Mouse (Mus musculus) frontal cortex, adult (tissue): ENCODE data around the gene Gm128.

Source experiments
- ATAC-seq: cut with Nextera tagmentation; 2 replicates; pipeline ENCODE4 v1.9.2; 2017; ENCODE audit warnings: mild to moderate bottlenecking, moderate library complexity, mixed read lengths; ENCODE audit not compliant: low TSS enrichment

Gm128 gene

DNA sequence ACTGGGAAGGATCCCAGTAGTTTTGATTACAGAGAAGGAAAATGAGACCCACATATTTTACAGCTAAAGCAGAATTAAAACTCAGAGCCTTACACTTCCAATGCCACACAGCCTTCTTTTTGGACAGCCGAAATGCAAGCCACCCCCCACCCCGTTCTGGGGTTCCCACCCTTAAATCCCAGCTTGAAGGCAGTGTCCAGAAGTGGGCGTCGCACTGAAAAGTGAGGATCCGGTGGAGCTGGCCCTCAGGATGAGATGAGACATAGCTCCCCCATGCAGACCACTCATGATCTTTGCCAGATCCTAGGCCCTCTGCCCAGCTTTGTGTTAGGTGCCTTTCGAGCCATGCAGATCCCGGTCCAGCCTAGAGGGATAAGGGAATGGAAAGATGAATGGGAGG is at the start of gene Gm128:
Gene Gm128, minus strand, starts transcription at position 101 of the 400 bp plus-strand sequence.
- ATAC-seq: no peak

DNA sequence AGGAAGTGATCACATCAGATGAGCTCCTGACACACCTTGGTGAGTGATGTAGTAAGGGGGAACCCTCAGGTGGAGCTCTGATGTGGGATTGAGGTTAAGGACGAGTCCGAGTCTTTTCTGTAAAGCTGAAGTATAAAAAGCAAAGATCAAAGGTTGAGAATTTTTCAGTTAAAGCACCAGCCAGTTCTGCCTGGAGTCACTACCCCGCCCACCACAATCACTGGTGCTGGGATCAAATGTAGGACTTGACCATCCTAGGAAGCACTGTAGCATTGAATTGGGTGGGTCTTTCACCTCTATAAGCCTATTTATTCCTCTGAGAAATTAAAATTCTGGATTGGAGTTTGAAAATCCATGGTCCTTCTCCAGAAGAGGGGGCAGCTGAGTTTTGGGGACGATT is 49.6 kb upstream of the Gm128 start:
- no peak for ATAC-seq

DNA sequence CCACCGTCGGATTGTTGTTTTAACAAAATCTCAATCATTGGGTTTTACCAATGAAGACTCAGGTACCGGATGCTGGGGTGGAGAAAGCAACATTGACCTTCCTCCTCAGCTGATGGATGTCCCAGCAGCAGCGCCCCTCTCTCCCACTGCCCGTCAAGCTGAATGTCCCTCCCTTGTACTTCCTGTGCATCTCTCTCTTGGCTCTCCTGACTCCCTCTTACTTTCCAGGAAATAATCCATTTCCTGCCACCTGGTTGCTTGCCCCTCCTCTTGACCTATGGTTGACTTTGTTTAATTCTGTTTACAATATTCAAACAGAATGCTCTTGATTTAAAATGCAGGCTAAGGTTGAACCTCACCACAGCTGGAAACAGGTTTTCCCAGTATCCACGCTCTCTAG is 48.8 kb upstream of the Gm128 start:
- ATAC-seq: no peak

DNA sequence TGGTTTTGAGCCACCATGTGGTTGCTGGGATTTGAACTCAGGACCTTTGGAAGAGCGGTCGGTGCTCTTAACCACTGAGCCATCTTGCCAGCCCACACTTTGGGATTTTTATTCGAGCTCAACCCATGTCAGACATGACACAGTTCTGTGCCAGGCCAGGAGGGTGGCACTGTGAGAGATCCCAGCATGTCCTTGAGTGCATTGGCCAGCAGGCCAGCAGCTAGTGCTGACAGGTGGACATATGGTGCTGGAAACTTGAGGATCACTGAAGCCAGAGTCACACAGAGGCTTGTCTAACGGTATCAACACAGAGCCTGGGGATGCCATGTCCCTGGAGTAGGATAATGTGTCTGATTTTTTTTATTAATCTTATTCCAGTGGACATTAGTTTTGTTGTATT is 48.0 kb upstream of the Gm128 start:
- no peak for ATAC-seq

DNA sequence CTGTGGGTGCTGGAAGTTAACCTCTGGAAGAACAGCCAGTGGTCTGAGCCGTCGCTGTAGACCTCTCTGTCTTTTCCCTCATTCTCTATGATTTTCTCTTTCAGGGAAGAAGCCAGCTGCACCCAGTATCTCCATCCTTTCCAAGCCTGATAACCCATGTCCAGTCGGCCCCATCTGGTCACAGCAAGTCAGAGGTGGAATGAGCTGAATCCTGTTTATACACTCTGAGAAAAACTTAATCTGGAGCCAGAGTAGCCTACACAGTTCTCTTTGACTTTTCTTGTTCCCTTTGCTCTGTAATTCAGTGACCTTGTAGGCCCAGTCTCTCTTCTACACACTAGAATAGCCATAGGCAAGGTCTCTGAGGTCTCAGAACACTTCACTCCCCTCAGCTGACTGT is 46.1 kb upstream of the Gm128 start:
- ATAC-seq: no peak

DNA sequence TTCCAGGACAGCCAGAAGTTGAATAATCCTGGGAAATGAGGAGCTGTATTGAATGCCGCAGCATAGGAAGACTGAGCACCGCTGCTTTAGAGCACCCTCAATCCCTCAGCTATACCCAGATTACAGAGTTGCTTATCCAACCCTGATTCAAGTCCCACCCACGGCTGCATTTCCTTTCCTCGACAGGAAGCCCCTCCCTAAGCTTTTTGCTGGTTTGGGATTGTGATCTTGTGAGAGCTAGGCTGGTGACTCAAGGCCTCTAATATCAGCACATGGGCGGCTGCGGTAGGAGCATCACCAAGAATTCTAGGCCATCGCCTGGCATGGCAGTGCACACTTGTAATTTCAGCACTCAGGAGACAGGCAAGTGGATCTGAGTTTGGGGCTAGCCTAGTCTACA is 45.1 kb upstream of the Gm128 start:
- no peak for ATAC-seq

DNA sequence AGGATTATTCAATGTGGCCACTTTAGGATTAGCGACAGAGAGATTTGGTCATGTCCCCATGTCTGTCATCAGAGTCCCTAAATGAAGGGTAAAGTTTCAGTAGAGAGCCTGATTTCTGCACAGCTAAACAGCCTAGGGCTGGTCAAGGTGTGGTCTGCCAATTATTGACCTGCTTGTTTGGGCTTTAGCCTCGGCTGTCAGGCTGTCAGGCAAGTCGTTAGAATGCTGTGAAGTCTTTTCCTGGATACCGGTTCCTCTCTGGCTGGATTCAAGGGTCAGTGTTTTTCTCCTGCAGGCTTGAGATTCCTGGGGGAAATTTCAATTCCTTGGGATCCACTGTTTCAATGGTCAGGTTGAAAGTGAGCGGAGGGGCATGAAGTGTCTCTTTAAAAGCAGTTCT is 44.6 kb upstream of the Gm128 start:
- no peak for ATAC-seq

DNA sequence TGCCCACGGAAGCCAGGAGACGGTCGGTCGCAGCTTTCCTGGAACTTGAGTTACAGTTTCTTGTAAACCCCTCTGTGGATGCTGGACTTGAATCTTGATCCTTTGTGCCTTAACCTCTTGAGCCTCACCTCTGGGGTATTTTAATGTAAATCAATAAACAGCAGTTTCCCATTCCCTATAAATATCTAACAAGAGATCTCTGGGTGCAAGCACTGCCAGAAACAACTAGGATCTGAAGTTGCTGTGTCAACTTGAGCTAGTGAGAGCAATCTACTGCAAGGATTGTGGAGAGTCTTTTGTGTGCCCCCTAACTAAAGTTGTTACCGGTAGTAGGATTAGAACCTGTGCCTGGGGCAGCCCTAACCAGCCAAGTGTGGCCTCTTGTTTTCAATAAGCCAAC is 44.0 kb upstream of the Gm128 start:
- no peak for ATAC-seq

DNA sequence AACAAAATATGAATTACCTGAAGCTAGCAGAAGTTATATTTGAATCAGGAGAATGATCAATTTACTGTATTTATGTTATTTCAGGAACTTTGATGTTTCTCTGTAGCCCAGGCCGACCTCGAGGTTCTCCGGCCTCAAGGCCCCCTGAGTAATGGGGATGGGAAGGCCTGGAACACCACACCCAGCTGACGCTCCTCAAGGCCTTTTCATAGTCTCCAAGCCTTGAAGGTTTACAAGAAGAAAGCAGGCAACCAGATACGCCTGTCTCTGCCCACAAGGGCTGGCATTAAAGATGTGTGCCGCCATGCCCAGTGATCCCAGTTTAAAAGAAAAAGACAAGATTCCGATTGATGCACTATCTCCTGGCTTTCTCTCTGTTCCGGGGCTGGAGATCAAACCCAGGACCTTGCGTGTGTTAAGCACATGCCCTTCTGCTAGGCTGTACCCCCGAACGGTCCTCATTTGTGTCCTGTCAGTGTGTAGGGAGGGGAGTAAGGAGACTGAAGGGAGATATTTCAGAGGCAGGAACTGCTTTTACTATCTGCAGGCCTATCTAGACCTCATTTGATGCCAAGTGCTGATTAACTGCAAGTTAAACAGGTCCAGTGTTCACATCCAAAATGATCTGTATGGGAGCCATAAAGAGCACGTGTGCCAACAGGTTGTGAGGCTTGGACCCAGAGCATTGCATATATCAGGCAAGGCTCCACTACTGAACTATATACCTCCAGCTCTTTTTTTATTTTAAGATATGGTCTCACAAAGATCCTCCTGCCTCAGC is 43.3 kb upstream of the Gm128 start:
- no peak for ATAC-seq

DNA sequence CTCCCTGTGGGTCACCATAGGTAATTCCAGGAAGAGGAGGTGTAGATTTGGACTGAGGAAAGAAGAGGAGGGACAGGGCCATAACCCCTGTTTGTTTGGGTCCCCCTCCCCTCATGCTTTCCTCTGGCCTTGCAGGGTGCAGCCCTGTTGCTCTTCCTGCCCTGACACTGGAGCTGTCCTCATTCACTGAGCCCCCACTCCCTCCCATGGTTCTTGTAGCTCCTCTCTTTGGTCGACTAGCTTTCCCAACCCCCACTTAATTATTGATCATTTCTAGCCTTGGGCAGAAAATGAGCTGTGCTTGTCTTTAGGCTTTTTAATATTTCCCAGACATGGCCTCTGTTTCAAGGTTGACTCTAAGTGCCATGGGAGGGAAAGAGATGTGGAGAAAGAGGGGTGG is 42.7 kb upstream of the Gm128 start:
- no peak for ATAC-seq

DNA sequence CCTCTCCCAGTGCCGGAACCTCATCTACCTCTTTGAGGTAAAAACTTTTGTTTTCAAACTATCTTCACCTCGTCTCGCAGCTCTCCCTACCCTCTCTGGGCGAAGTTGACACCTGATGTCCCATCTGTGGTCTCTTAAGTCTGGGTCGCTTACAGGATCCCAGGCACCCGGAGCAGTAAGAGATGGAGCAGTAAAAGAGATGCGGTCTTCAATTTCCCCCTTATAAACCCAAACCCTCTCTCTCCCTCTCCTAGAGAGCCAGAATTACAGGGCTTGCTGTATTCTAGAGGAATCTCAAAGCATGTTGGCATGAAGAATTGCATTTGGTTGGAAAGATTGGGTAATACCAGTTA is 42.2 kb upstream of the Gm128 start:
- ATAC-seq: no peak

DNA sequence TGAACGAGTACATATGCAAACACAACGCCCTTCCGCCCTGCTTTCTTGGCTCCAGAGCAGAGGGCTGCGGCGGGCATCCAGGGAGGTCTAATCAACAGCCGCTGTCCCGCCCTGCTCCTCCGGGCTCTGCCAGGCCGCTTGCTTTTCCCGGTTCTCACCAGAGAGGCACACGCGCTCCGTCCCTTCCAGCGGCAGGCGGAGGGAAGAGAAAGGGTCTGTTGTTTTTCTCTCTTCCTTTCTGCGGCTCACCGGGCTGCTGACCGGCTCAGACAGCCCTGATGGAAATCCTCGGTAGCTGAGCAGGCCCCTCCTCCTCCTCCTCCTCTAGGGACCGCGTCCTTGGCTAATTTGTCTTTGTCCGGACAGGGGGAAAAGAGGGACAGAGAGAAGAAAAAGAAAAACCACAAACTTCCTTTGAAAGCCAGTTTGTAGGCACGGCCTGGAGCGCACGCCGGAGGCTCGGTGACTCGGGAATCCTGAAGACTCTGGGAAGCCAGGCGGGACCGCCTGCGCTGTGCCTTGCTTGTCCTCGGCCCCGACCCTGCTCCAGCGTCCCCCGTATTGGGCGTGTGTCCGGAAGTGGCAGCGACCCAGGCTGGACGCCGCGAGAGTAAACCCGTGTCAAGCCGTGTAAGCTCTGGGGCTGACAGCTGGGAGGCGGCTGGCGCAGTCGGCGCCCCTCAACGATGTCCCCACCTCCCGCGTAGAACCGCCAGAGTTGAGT is 41.6 kb upstream of the Gm128 start:
- peak; percentile 70 for ATAC-seq

DNA sequence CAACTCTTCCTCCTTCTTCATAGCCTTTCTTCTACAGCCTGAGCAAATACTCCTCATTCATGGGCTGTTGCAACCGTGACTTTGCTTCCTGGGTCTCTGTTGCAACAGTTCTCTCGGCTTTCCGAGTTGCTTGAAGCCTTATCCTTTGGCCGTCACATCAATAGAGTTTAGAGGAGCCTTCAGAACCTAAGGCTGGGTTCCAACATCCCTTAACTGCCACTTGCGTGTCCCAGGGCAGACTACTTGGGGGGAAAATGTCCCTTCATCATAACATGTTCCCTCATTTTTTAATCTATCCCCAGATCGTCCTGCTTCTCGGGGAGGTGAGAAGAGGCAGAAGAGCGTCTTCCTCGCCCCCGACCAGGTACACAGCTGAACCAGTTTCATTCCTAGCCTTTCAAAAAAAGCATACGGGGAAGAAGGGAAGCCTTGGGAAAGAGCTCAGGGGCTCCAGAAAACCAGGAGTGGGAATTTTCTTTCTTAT is 41.0 kb upstream of the Gm128 start:
- peak; percentile 4; the same call in 1 of the 2 replicates for ATAC-seq

DNA sequence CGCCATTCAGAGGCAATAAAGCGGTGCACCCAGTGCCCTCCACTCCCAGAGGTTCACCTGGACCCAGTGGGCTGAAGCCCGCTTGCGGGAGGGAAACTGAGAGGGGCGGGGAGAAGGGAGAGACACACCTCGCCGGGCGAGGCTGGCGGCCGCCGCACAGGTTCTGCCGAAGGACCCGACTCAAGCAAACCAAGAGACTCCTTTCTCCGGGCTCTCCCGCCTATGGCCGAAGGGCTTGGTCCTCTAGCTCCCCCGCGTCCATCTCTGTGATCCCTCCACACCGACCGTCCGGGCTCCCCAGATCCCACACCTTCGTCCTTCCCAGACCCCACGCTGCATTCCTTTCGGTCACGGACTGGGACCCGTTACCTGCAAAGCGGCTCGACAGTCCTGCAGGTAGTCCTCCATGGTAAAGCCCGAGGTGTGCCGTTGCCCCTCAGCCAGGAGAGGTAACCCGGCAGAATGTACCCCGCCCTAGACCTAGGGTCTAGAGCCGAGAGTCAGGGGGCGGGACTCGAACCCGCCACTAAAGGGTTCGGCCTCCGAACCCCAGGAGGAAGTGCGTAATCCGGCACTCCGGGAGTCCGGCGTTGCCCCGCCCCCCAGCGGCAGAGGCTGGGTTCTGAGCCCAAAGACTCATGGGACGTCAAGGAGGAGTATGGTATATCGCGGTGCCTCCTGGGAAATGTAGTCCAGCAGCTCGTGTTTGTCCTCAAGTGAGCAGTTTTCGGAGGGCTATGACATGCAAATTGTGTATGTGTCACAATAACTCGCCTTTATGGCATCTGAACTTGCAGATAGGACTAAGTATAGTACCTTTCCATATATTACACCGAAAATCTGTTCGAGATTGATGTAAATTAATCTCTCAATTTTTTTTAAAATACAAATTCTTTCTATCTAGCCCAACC is 40.1 kb upstream of the Gm128 start, which contains the start of the genes Mindy1 and Prune1:
Gene Mindy1, plus strand, starts transcription at position 130 of the 911 bp plus-strand sequence.
Gene Prune1, minus strand, starts transcription at position 861 of the 911 bp plus-strand sequence.
- peak; percentile 87 for ATAC-seq

DNA sequence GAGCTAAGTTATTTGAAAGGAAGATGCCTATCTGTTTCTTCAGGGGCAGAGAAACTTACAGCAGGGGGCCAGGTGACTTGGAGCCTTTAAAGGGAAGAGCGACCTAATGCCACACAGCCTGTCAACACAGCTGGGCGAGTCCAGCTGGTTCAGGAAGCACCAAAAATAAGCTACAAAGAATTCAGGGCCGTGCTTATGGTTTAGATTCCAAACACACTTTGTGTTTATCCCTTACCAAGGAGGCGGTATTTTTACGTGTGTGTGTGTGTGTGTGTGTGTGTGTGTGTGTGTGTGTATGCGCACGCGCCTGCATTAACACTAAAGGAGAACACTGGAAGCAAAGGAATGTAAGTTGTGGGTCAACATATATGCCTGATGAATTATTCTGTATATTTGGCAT is 39.3 kb upstream of the Gm128 start:
- no peak for ATAC-seq

DNA sequence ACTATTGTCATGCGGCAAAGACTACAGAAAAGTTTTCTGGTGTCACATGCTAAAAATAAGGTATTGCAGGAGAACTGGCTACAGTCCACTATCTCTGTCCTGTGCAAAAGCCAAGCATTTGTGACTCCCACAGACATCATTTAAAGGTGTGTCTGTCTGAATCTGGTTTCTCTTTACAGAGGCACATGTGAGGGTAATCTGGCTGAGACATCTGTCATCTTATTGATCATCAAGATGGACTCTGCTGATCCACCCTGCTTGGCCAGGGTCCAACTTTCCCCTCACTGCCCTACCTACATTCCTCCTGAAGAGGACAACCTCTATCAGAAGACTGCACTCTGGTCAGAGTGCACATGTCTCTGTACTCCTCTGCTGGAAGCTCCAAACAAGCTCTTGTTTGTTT is 35.8 kb upstream of the Gm128 start:
- no peak for ATAC-seq

DNA sequence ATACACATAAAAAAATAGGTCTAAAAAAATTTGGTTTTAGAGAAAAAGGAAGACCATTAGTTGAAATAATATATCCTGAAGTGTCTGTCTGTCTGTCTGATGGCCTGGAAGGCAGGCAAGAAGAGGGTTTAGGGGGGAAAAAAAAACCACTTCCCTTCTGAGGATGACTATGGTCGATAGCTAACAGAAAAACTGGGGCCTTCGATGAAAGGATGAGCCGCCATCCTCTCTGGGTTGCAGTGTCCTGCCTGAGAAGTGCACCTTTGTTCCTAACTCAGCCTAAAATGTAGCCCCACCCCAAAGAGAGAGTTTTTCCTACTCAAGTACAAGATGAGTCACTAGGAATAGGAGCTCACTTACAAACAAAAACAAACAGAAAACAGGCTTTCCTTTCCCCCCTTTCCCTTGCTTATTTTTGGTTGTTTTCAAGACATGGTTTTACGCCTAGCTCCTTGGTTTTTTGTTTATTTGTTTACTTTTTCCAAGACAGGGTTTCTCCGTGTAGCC is 35.1 kb upstream of the Gm128 start:
- no peak for ATAC-seq

DNA sequence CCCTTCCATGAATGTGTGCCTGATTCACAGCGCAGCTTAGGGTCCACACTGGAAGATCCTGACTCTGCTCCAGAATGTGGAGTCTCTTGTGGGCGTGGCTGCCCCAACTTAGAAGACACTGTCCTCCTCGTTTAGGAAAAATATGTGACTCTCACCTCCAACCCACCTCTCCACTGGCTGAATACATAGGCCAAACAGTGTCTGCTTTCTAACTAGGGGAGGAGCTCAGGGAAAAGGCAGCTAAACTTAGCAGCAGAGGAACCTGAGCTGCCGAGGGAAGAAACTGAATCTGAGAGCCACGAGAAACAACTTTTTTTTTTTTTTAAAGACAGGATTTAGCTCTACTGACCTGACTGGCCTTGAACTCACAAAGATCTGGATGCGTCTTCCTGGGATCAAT is 33.8 kb upstream of the Gm128 start:
- no peak for ATAC-seq

DNA sequence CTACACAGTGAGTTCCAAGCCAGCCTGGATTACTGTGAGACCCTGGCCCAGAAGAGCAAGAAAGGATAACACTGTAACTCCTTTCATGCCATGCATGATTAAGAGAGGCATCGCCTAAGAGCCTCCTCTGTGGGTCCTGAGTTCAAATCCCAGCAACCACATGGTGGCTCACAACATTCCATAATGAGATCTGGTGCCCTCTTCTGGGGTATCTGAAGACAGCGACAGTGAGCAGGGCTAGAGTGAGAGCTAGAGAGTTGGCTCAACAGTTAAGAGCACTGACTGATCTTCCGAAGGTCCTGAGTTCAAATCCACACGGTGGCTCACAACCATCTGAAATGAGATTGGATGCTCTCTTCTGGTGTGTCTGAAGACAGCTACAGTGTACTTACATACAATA is 33.1 kb upstream of the Gm128 start:
- ATAC-seq: no peak

DNA sequence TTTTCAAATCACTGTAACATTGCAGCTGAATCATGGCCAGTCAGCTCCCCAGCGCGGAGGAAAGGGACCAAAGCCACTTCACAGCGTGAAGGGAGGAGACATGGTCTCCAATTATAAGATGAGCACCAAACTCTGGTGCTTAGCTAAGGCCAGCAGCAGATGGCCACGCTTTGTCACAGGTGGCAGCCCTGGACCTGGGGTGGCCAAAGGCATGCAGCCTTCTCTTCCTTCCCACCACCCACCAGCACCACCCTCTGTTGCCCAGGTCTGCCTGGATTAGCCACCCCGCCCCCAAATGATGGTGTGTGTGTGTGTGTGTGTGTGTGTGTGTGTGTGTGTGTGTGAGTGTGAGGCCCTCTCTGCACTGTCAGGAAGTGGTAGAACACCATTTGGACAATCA is 32.1 kb upstream of the Gm128 start:
- no peak for ATAC-seq

DNA sequence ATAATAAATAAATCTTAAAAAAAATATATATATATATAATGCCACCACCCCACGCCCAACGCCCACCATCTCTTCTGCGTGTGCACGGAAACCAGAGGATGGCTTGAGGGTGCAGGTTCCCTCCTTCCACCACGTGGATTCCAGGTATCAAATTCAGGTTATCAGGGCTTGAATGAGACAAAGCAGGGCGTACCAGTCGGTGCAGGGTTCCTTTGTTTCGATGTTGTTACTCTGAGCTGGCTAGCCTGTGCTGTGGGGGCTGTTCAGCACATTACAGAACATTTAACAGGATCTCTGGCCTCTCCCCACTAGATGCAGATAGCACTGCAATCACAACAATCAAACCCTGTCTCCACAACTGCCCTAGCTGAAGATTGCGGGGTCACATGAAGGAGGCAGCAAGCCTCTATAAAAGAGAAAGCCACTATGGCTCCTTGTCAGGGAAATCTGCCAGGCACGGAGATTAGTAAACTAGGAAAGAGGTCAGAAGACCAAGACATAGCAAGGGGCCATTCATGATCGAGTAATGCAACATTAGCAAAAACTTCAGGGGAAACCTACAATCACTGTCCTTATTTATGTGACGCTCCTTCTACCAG is 29.5 kb upstream of the Gm128 start:
- no peak for ATAC-seq

DNA sequence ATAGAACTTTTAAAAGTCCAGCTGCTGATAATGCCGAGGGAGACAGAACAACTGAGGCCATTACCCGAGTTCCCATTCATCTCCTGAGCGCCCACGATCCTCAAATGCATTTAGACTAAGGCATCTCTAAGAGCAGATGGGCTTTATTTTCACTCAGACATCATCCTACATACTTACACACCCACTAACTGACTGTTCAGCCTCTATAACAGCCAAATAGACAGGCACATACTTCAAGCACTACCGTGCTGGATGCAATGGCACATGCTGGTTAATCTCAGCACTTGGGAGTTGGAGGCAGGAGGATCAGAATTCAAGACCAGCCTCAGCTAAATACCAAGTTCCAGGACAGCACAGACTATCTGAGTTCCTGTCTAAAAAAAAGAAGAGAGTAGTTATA is 28.4 kb upstream of the Gm128 start:
- peak; percentile 93 for ATAC-seq
